Mouse (Mus musculus) c-Kit-positive CD71-positive TER-119-negative erythroid progenitor cells, embryonic 14.5 days (primary cell): ENCODE data around the gene Fsd1.
A peak's percentile ranks its signal among the peaks of the same experiment; 100 is the strongest.

ENCODE experiments used
- DNase-seq: peaks from one replicate; pipeline ENCODE4 v3.0.0-alpha.2; 2013; ENCODE audit warnings: low read depth

Gene Fsd1

GRCm38 (mm10) chr17:56009962-56010240 is 23.6 kb downstream of the Fsd1 start:
- no peak for DNase-seq

- no peak for DNase-seq
Measured at GRCm38 (mm10) chr17:56010255-56010654, 23.9 kb downstream of the Fsd1 start.

GRCm38 (mm10) chr17:56010681-56011080 is 24.4 kb downstream of the Fsd1 start:
- DNase-seq, result peak; percentile 46

GRCm38 (mm10) chr17:56011441-56011840 is 25.1 kb downstream of the Fsd1 start:
- no peak for DNase-seq

- no peak for DNase-seq
Measured at GRCm38 (mm10) chr17:56015293-56015692, 29.0 kb downstream of the Fsd1 start.

- no peak for DNase-seq
Measured at GRCm38 (mm10) chr17:56016382-56016781, 30.1 kb downstream of the Fsd1 start.

- DNase-seq, result no peak
Measured at GRCm38 (mm10) chr17:56016793-56017785, 30.8 kb downstream of the Fsd1 start.

- DNase-seq, result no peak
Measured at GRCm38 (mm10) chr17:56017848-56018247, 31.5 kb downstream of the Fsd1 start.

GRCm38 (mm10) chr17:56018347-56019131 is 32.2 kb downstream of the Fsd1 start:
- DNase-seq, result no peak

GRCm38 (mm10) chr17:56020400-56021084 is 34.2 kb downstream of the Fsd1 start:
- DNase-seq, result no peak

- no peak for DNase-seq
Measured at GRCm38 (mm10) chr17:56021161-56021910, 35.0 kb downstream of the Fsd1 start.

- no peak for DNase-seq
Measured at GRCm38 (mm10) chr17:56022131-56022988, 36.1 kb downstream of the Fsd1 start.

- DNase-seq, result no peak
Measured at GRCm38 (mm10) chr17:56022989-56023290, 36.6 kb downstream of the Fsd1 start.

GRCm38 (mm10) chr17:56023386-56023785 is 37.1 kb downstream of the Fsd1 start:
- no peak for DNase-seq

GRCm38 (mm10) chr17:56024476-56024875 is 38.2 kb downstream of the Fsd1 start:
- DNase-seq, result no peak

GRCm38 (mm10) chr17:56024931-56025330 is 38.6 kb downstream of the Fsd1 start:
- no peak for DNase-seq

GRCm38 (mm10) chr17:56026303-56026702 is 40.0 kb downstream of the Fsd1 start:
- DNase-seq, result no peak

GRCm38 (mm10) chr17:56026881-56027280 is 40.6 kb downstream of the Fsd1 start:
- DNase-seq, result no peak

GRCm38 (mm10) chr17:56027801-56028441 is 41.6 kb downstream of the Fsd1 start:
- no peak for DNase-seq

- no peak for DNase-seq
Measured at GRCm38 (mm10) chr17:56030238-56030870, 44.0 kb downstream of the Fsd1 start.
